Mouse (Mus musculus): ENCODE measurements at regions not wholly inside any gene's neighbourhood (a gene's known extent, or its start where the extent isn't known, plus 50 kb on each side); places are given as distances from the start of the nearest gene placed in this dataset.

- Histone ChIP-seq H3K4me1 (ENCODE audit: control insufficient read depth, insufficient read depth, low read length) (no peaks in the 10 kb centered on the region), H3K27me3 (ENCODE audit: control insufficient read depth, insufficient read depth, low read length) (no peaks in the 10 kb centered on the region), H3K9ac (replicated peaks; ENCODE audit: low read depth, low read length) (no peak overlapping the region), H3K9me3 (ENCODE audit: control insufficient read depth, low read depth, low read length) (no peaks in the 10 kb centered on the region), H3K4me2 (replicated peaks; ENCODE audit: low read depth, low read length) (no peak overlapping the region), H3K4me3 (ENCODE audit: low read depth, low read length) (no peak overlapping the region), H3K27ac (ENCODE audit: low read length) (no peak overlapping the region), H3K36me3 (ENCODE audit: control insufficient read depth, insufficient read depth, low read length) (no peaks in the 10 kb centered on the region)
- WGBS: 88% methylated on average over 3 of the region's 3 CpGs
- no peak for ATAC-seq (ENCODE audit: insufficient number of reproducible peaks, insufficient read depth, low FRiP score, low read depth)
These were observed 100.1 kb upstream of the Prdm1 start for GRCm38 (mm10) chr10:44628387-44628786.

- H3K27ac ChIP-seq (ENCODE audit: low read length): no peak overlapping the region
- no peaks in the 10 kb centered on the region for H3K36me3 ChIP-seq (ENCODE audit: control insufficient read depth, insufficient read depth, low read length)
- H3K4me2 ChIP-seq (replicated peaks; ENCODE audit: low read depth, low read length): no peak overlapping the region
- whole genome bisulfite sequencing: 92% methylated on average over 3 of the region's 3 CpGs
- H3K9me3 ChIP-seq (ENCODE audit: control insufficient read depth, low read depth, low read length): no peaks in the 10 kb centered on the region
- H3K9ac ChIP-seq (replicated peaks; ENCODE audit: low read depth, low read length): no peak overlapping the region
- no peaks in the 10 kb centered on the region for H3K4me1 ChIP-seq (ENCODE audit: control insufficient read depth, insufficient read depth, low read length)
- H3K27me3 ChIP-seq (ENCODE audit: control insufficient read depth, insufficient read depth, low read length): no peaks in the 10 kb centered on the region
- no peak for ATAC-seq (ENCODE audit: insufficient number of reproducible peaks, insufficient read depth, low FRiP score, low read depth)
- H3K4me3 ChIP-seq (ENCODE audit: low read depth, low read length): no peak overlapping the region
These were observed 99.1 kb upstream of the Prdm1 start for GRCm38 (mm10) chr10:44627431-44627830.

- 81% methylated on average over 4 of the region's 4 CpGs for WGBS
- Histone ChIP-seq H3K27ac (ENCODE audit: low read length) (no peak overlapping the region), H3K9me3 (ENCODE audit: control insufficient read depth, low read depth, low read length) (no peaks in the 10 kb centered on the region), H3K36me3 (ENCODE audit: control insufficient read depth, insufficient read depth, low read length) (no peaks in the 10 kb centered on the region), H3K4me3 (ENCODE audit: low read depth, low read length) (no peak overlapping the region), H3K27me3 (ENCODE audit: control insufficient read depth, insufficient read depth, low read length) (no peaks in the 10 kb centered on the region), H3K4me1 (ENCODE audit: control insufficient read depth, insufficient read depth, low read length) (no peaks in the 10 kb centered on the region), H3K4me2 (replicated peaks; ENCODE audit: low read depth, low read length) (no peak overlapping the region), H3K9ac (replicated peaks; ENCODE audit: low read depth, low read length) (no peak overlapping the region)
- no peak for ATAC-seq (ENCODE audit: insufficient number of reproducible peaks, insufficient read depth, low FRiP score, low read depth)
These were observed 97.2 kb upstream of the Prdm1 start for GRCm38 (mm10) chr10:44625521-44625920.

GRCm38 (mm10) chr10:44615586-44615985 lies 87.3 kb upstream of the Prdm1 start:
- Histone ChIP-seq H3K36me3 (ENCODE audit: control insufficient read depth, insufficient read depth, low read length) (no peaks in the 10 kb centered on the region), H3K4me2 (replicated peaks; ENCODE audit: low read depth, low read length) (no peak overlapping the region), H3K27ac (ENCODE audit: low read length) (no peak overlapping the region), H3K9ac (replicated peaks; ENCODE audit: low read depth, low read length) (no peak overlapping the region), H3K4me3 (ENCODE audit: low read depth, low read length) (no peak overlapping the region), H3K9me3 (ENCODE audit: control insufficient read depth, low read depth, low read length) (no peaks in the 10 kb centered on the region), H3K27me3 (ENCODE audit: control insufficient read depth, insufficient read depth, low read length) (no peaks in the 10 kb centered on the region), H3K4me1 (ENCODE audit: control insufficient read depth, insufficient read depth, low read length) (no peaks in the 10 kb centered on the region)
- ATAC-seq (ENCODE audit: insufficient number of reproducible peaks, insufficient read depth, low FRiP score, low read depth): no peak
- 88% methylated on average over 1 of the region's 1 CpGs for WGBS

- Histone ChIP-seq H3K27ac (ENCODE audit: low read length) (no peak overlapping the region), H3K9me3 (ENCODE audit: control insufficient read depth, low read depth, low read length) (no peaks in the 10 kb centered on the region), H3K9ac (replicated peaks; ENCODE audit: low read depth, low read length) (no peak overlapping the region), H3K36me3 (ENCODE audit: control insufficient read depth, insufficient read depth, low read length) (no peaks in the 10 kb centered on the region), H3K4me2 (replicated peaks; ENCODE audit: low read depth, low read length) (no peak overlapping the region), H3K27me3 (ENCODE audit: control insufficient read depth, insufficient read depth, low read length) (no peaks in the 10 kb centered on the region), H3K4me3 (ENCODE audit: low read depth, low read length) (no peak overlapping the region), H3K4me1 (ENCODE audit: control insufficient read depth, insufficient read depth, low read length) (0 out of 2 replicates have a peak, but pooled peaks cover 1% of the 10 kb centered on the region)
- 92% methylated on average over 7 of the region's 7 CpGs for WGBS
- no peak for ATAC-seq (ENCODE audit: insufficient number of reproducible peaks, insufficient read depth, low FRiP score, low read depth)
These were observed 84.3 kb upstream of the Prdm1 start for GRCm38 (mm10) chr10:44612571-44612970.

GRCm38 (mm10) chr10:44611399-44611798 lies 83.1 kb upstream of the Prdm1 start:
- ATAC-seq (ENCODE audit: insufficient number of reproducible peaks, insufficient read depth, low FRiP score, low read depth): no peak
- Histone ChIP-seq H3K4me3 (ENCODE audit: low read depth, low read length) (no peak overlapping the region), H3K9ac (replicated peaks; ENCODE audit: low read depth, low read length) (no peak overlapping the region), H3K9me3 (ENCODE audit: control insufficient read depth, low read depth, low read length) (no peaks in the 10 kb centered on the region), H3K27me3 (ENCODE audit: control insufficient read depth, insufficient read depth, low read length) (no peaks in the 10 kb centered on the region), H3K36me3 (ENCODE audit: control insufficient read depth, insufficient read depth, low read length) (no peaks in the 10 kb centered on the region), H3K4me2 (replicated peaks; ENCODE audit: low read depth, low read length) (no peak overlapping the region), H3K27ac (ENCODE audit: low read length) (no peak overlapping the region), H3K4me1 (ENCODE audit: control insufficient read depth, insufficient read depth, low read length) (0 out of 2 replicates have a peak, but pooled peaks cover 3% of the 10 kb centered on the region)
- 90% methylated on average over 5 of the region's 5 CpGs for WGBS

- no peaks in the 10 kb centered on the region for H3K36me3 ChIP-seq (ENCODE audit: control insufficient read depth, insufficient read depth, low read length)
- no peaks in the 10 kb centered on the region for H3K27me3 ChIP-seq (ENCODE audit: control insufficient read depth, insufficient read depth, low read length)
- H3K4me1 ChIP-seq (ENCODE audit: control insufficient read depth, insufficient read depth, low read length): 0 out of 2 replicates have a peak, but pooled peaks cover 3% of the 10 kb centered on the region
- no peaks in the 10 kb centered on the region for H3K9me3 ChIP-seq (ENCODE audit: control insufficient read depth, low read depth, low read length)
- WGBS: 75% methylated on average over 6 of the region's 6 CpGs
- no peak overlapping the region for H3K4me2 ChIP-seq (replicated peaks; ENCODE audit: low read depth, low read length)
- no peak overlapping the region for H3K4me3 ChIP-seq (ENCODE audit: low read depth, low read length)
- no peak overlapping the region for H3K9ac ChIP-seq (replicated peaks; ENCODE audit: low read depth, low read length)
- no peak for ATAC-seq (ENCODE audit: insufficient number of reproducible peaks, insufficient read depth, low FRiP score, low read depth)
- no peak overlapping the region for H3K27ac ChIP-seq (ENCODE audit: low read length)
These were observed 80.9 kb upstream of the Prdm1 start for GRCm38 (mm10) chr10:44609187-44609586.

- Histone ChIP-seq H3K4me2 (replicated peaks; ENCODE audit: low read depth, low read length) (no peak overlapping the region), H3K27ac (ENCODE audit: low read length) (no peak overlapping the region), H3K4me3 (ENCODE audit: low read depth, low read length) (no peak overlapping the region), H3K9me3 (ENCODE audit: control insufficient read depth, low read depth, low read length) (no peaks in the 10 kb centered on the region), H3K4me1 (ENCODE audit: control insufficient read depth, insufficient read depth, low read length) (0 out of 2 replicates have a peak, but pooled peaks cover 3% of the 10 kb centered on the region), H3K36me3 (ENCODE audit: control insufficient read depth, insufficient read depth, low read length) (no peaks in the 10 kb centered on the region), H3K27me3 (ENCODE audit: control insufficient read depth, insufficient read depth, low read length) (no peaks in the 10 kb centered on the region), H3K9ac (replicated peaks; ENCODE audit: low read depth, low read length) (no peak overlapping the region)
- WGBS: 53% methylated on average over 5 of the region's 5 CpGs
- ATAC-seq (ENCODE audit: insufficient number of reproducible peaks, insufficient read depth, low FRiP score, low read depth): no peak
These were observed 79.1 kb upstream of the Prdm1 start for GRCm38 (mm10) chr10:44607334-44607851.

- Histone ChIP-seq H3K9ac (replicated peaks; ENCODE audit: low read depth, low read length) (no peak overlapping the region), H3K4me3 (ENCODE audit: low read depth, low read length) (no peak overlapping the region), H3K27me3 (ENCODE audit: control insufficient read depth, insufficient read depth, low read length) (no peaks in the 10 kb centered on the region), H3K36me3 (ENCODE audit: control insufficient read depth, insufficient read depth, low read length) (no peaks in the 10 kb centered on the region), H3K27ac (ENCODE audit: low read length) (no peak overlapping the region), H3K4me1 (ENCODE audit: control insufficient read depth, insufficient read depth, low read length) (0 out of 2 replicates have a peak, but pooled peaks cover 3% of the 10 kb centered on the region), H3K9me3 (ENCODE audit: control insufficient read depth, low read depth, low read length) (no peaks in the 10 kb centered on the region), H3K4me2 (replicated peaks; ENCODE audit: low read depth, low read length) (no peak overlapping the region)
- ATAC-seq (ENCODE audit: insufficient number of reproducible peaks, insufficient read depth, low FRiP score, low read depth): no peak
- WGBS: 76% methylated on average over 11 of the region's 11 CpGs
These were observed 76.2 kb upstream of the Prdm1 start for GRCm38 (mm10) chr10:44604512-44604911.

All from stomach, embryonic 14.5 days (tissue).